Mouse (Mus musculus) liver, postnatal 0 days (tissue): Measurements from ENCODE around the gene Clec4d. TPM values are rescaled to one million over a fixed set of nuclear protein-coding genes. Genes with fewer than 3 reads are reported as not detected.
"Not testable (repeated sequence)": the region's sequence is repeated elsewhere in the genome, so short reads cannot be mapped to it uniquely, and the experiment has no call there.

ENCODE experiments used
- ATAC-seq: fragments of 200-750 bp; cut with Nextera tagmentation; 2 replicates; pipeline ENCODE4 v1.8.0; 2017; ENCODE audit warnings: mild to moderate bottlenecking, moderate library complexity
- DNase-seq: peaks from one replicate; pipeline ENCODE4 v3.0.0-alpha.2; 2016
- H3K27ac ChIP-seq: fragments of 300-500 bp; sonication (generic); 2 replicates; pipeline ENCODE4 v1.5.1; 2014; ENCODE audit warnings: antibody characterized with exemption, moderate library complexity, mild to moderate bottlenecking, low read depth
- H3K27me3 ChIP-seq: fragments of 300-500 bp; sonication (generic); 2 replicates; pipeline ENCODE4 v1.6.1; 2014; ENCODE audit warnings: low read length, control low read depth, mixed read lengths; ENCODE audit not compliant: insufficient read depth
- H3K36me3 ChIP-seq: fragments of 300-500 bp; sonication (generic); replicated peaks from 2 replicates; pipeline ENCODE4 v1.6.1; 2014; ENCODE audit warnings: mild to moderate bottlenecking, control low read depth, low read length, moderate library complexity, mixed read lengths; ENCODE audit not compliant: insufficient read depth
- H3K4me1 ChIP-seq: fragments of 300-500 bp; sonication (generic); 2 replicates; pipeline ENCODE4 v1.6.1; 2014; ENCODE audit warnings: antibody characterized with exemption, mild to moderate bottlenecking, control low read depth; ENCODE audit not compliant: insufficient read depth
- H3K4me2 ChIP-seq: fragments of 300-500 bp; sonication (generic); 2 replicates; pipeline ENCODE4 v1.6.1; 2014; ENCODE audit warnings: low read depth, mild to moderate bottlenecking, low read length, moderate library complexity, mixed read lengths
- H3K4me3 ChIP-seq: fragments of 300-500 bp; sonication (generic); 2 replicates; pipeline ENCODE4 v1.5.1; 2014; ENCODE audit warnings: low read depth, low read length
- H3K9ac ChIP-seq: fragments of 300-500 bp; sonication (generic); replicated peaks from 2 replicates; pipeline ENCODE4 v1.6.1; 2014; ENCODE audit warnings: mild to moderate bottlenecking, moderate library complexity
- H3K9me3 ChIP-seq: fragments of 300-500 bp; sonication (generic); 2 replicates; pipeline ENCODE4 v1.6.1; 2016; ENCODE audit warnings: mild to moderate bottlenecking, control low read depth, low read length, mixed read lengths
- CTCF ChIP-seq: sonication (generic); IDR thresholded peaks from 2 replicates; pipeline ENCODE4 v1.5.1; 2016; ENCODE audit warnings: antibody characterized with exemption, low read depth
- EP300 ChIP-seq: IDR thresholded peaks from 2 replicates; pipeline ENCODE4 v1.6.1; 2016; ENCODE audit warnings: antibody characterized with exemption, low read depth, mild to moderate bottlenecking
- WGBS: fragments of 180-500 bp; shearing (Covaris S2); extraction: QIAGEN DNeasy Blood & Tissue Kit; methylation state at CpG from one replicate; pipeline ENCODE4 v1.1.7; 2014; ENCODE audit not compliant: insufficient replicate concordance; 5-methylcytosine and 5-hydroxymethylcytosine counted together
- polyA plus RNA-seq: library from polyadenylated mRNA; unstranded; fragments of >200 nt; fragmentation: Nextera tagmentation; extraction: Ambion mirVana; gene quantifications from 2 replicates; pipeline ENCODE4 v1.2.1, GENCODE M21; 2015

Clec4d gene
- polyA plus RNA-seq, 1 experiment from 2014 or later: 1.3 TPM

DNA sequence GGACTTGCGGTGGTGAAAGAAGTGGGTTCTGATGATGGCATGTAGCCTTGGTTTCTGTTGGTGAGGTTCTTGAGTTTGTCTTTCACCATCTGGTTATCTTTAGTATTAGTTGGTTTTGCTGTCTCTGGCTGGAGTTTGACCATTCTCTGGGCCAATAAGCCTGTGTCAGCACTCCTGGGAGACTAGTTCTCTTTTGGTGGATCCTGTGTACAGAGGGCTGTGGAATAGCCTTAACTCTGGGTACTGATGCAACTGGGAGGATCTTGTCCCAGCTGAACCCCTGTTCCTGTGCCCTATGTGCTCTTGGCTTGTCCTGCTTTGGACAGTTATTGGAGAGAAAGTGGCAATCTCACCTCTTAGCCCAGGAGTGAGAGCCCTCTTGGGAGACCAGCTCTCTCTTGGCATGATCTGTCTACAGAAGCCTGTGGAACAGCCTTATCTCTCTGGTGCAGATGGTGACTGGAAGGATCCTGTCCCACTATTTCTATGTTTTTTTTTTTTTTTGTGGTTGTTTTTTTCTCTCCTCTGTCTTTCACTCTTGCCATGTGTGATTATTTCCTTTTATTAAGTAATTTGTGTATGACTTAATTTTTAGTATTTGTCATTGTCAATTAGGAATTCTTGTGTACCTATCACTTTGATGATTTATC, 31.0 kb downstream of the Clec4d start:
- TF ChIP-seq EP300 (peak; percentile 97), CTCF (no peak)
- H3K27ac ChIP-seq: peak overlapping the region; percentile 88
- H3K36me3 ChIP-seq: no peaks in the 10 kb centered on the region
- H3K9ac ChIP-seq: no peak overlapping the region; the same call in 1 of the 2 replicates
- H3K4me1 ChIP-seq: peaks cover 10% of the 10 kb centered on the region
- no peaks in the 10 kb centered on the region for H3K9me3 ChIP-seq
- ATAC-seq: peak; percentile 99
- H3K27me3 ChIP-seq: no peaks in the 10 kb centered on the region
- 70% methylated on average over 1 of the region's 1 CpGs for WGBS
- H3K4me3 ChIP-seq: no peak overlapping the region
- DNase-seq: peak; percentile 51
- H3K4me2 ChIP-seq: peak overlapping the region; percentile 7; the same call in 1 of the 2 replicates

GRCm38 (mm10) chr6:123293509-123293908, 31.6 kb downstream of the Clec4d start:
- H3K27ac ChIP-seq: peak overlapping the region; percentile 81
- peak overlapping the region; percentile 19; the same call in 1 of the 2 replicates for H3K4me2 ChIP-seq
- not testable (repeated sequence) for DNase-seq, H3K4me3 ChIP-seq, ATAC-seq, H3K9me3 ChIP-seq, H3K9ac ChIP-seq, H3K36me3 ChIP-seq, H3K27me3 ChIP-seq
- WGBS: 62% methylated on average over 11 of the region's 11 CpGs
- H3K4me1 ChIP-seq: peaks cover 10% of the 10 kb centered on the region

DNA sequence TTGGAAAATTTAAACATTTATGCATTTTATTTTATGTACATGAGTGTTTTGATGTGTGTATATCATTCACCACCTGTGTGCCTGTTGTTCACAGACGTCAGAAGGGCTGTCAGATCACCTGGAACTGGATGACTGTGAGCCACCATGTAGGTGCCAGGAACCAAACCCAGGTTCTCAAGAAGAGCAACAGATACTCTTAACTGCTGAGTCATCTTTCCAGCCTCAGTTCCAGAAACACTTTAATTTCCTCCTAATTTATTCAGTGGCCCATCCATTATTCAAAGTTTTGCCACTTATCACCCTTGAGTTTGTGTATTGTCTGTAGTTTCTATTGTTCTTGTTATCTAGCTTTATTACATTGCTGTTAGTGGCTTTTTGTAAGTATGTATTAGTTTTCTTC, 34.8 kb downstream of the Clec4d start:
- TF ChIP-seq EP300 (no peak), CTCF (no peak)
- DNase-seq (no peak), ATAC-seq (no peak)
- H3K9me3 ChIP-seq: no peaks in the 10 kb centered on the region
- WGBS: 46% methylated on average over 1 of the region's 1 CpGs
- H3K9ac ChIP-seq: no peak overlapping the region
- no peak overlapping the region for H3K27ac ChIP-seq
- H3K4me1 ChIP-seq: peaks cover 6% of the 10 kb centered on the region
- H3K36me3 ChIP-seq: no peaks in the 10 kb centered on the region
- H3K27me3 ChIP-seq: no peaks in the 10 kb centered on the region
- H3K4me2 ChIP-seq: 0 out of 2 replicates have a peak overlapping the region, but pooled peaks have one; percentile 18
- H3K4me3 ChIP-seq: no peak overlapping the region

- not testable (repeated sequence) for H3K36me3 ChIP-seq, H3K9me3 ChIP-seq, H3K27me3 ChIP-seq, H3K4me1 ChIP-seq, DNase-seq, H3K9ac ChIP-seq, H3K27ac ChIP-seq, ATAC-seq, H3K4me2 ChIP-seq, H3K4me3 ChIP-seq
- 45% methylated on average over 7 of the region's 7 CpGs for WGBS
Observed at GRCm38 (mm10) chr6:123306315-123306714, 44.4 kb downstream of the Clec4d start.

GRCm38 (mm10) chr6:123308033-123308432, 46.1 kb downstream of the Clec4d start, which contains the start of gene Vmn2r19:
Vmn2r19 (plus strand) TSS chr6:123308333.
- Histone ChIP-seq H3K9me3 (no peaks in the 10 kb centered on the region), H3K27me3 (no peaks in the 10 kb centered on the region), H3K27ac (no peak within 1 kb of the TSS), H3K36me3 (no peaks in the 10 kb centered on the region), H3K4me2 (no peak within 1 kb of the TSS), H3K4me3 (no peak within 1 kb of the TSS), H3K9ac (no peak within 1 kb of the TSS), H3K4me1 (no peaks in the 10 kb centered on the region)
- ATAC-seq (no peak), DNase-seq (no peak)
- 82% methylated on average over 2 of the region's 2 CpGs for WGBS
- no peak for TF ChIP-seq EP300
- no peak for TF ChIP-seq CTCF

Other genes starting within 250 kb of the Clec4d start
- 0.15 and 0.25 TPM in 2 replicates for gene Clec4b1, start 212.1 kb upstream of the Clec4d start, polyA plus RNA-seq
- gene Clec4a2, start 155.7 kb upstream of the Clec4d start, polyA plus RNA-seq: 20.4 and 20.6 TPM in 2 replicates
- gene Clec4b2, start 89.2 kb upstream of the Clec4d start, polyA plus RNA-seq: 0.21 and 0.45 TPM in 2 replicates
- gene Clec4n, start 32.3 kb upstream of the Clec4d start, polyA plus RNA-seq: 24.4 and 28.7 TPM in 2 replicates
- 0.92 and 1.2 TPM in 2 replicates for gene Clec4e, start 27.8 kb downstream of the Clec4d start, polyA plus RNA-seq
- not detected in 2 replicates for gene Vmn2r19, start 46.2 kb downstream of the Clec4d start, polyA plus RNA-seq
- not detected in 2 replicates for gene Vmn2r20, start 156.0 kb downstream of the Clec4d start, polyA plus RNA-seq